11 mouse cellular contexts compared by ENCODE assay signal in the genomic region with DNA sequence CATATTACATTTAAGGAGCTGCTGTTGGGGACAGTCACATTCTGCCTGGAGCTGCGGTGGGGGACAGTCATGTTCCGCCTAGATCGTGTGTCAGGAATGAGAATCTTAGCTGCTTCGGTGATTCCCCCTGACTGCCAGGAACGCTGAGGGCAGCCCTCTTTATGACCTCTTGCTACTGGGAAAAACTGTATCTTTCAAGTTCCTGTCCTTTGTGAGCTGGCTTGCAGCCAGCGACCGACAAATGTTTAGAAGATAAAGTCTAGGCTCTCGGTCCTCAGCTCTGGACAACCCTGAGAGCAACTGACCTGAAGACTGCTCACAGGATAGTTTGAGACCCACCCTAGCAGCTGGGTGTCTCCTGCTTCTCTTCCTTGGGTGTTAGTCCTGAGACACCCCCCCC. TPM values are rescaled to one million over a fixed set of nuclear protein-coding genes. Genes with fewer than 3 reads are reported as not detected.
DNase-seq lines count a peak whose midpoint lies in the region; ATAC-seq lines count a peak whose summit lies in the region.
"Had no signal": no experiment of that assay in that cellular context is flagged by ENCODE, and none has a peak within 500 bp of the region (broad histone marks: within the 10 kb centered on the region; RNA-seq: fewer than 3 reads in every experiment).

No protein-coding gene starts in this region.

- no peaks in the 10 kb centered on the region for H3K27me3 ChIP-seq in heart, embryonic 14.5 days (ENCODE audit: control insufficient read depth, insufficient read depth, low read length)
- H3K27me3 ChIP-seq in neural tube, embryonic 11.5 days (ENCODE audit: control insufficient read depth, insufficient read depth, low read length): no peaks in the 10 kb centered on the region
- H3K27me3 ChIP-seq in neural tube, embryonic 15.5 days (replicated peaks): no peaks in the 10 kb centered on the region
- H3K27me3 ChIP-seq: midbrain, embryonic 13.5 days had no signal

- no peaks in the 10 kb centered on the region for H3K9me3 ChIP-seq in heart, embryonic 14.5 days (ENCODE audit: control insufficient read depth, low read length)
- 0 out of 2 replicates have a peak, but pooled peaks cover 2% of the 10 kb centered on the region for H3K9me3 ChIP-seq in neural tube, embryonic 11.5 days (ENCODE audit: control insufficient read depth, low read length)
- no peaks in the 10 kb centered on the region for H3K9me3 ChIP-seq in neural tube, embryonic 15.5 days (replicated peaks)
- H3K9me3 ChIP-seq: midbrain, embryonic 13.5 days had no signal

- DNase-seq in heart, postnatal 14 days: no peak
- DNase-seq in neural tube, embryonic 11.5 days (ENCODE audit: low spot score): peak; percentile 16
- peak; percentile 58 to 71 for DNase-seq in spleen, postnatal 4 days (ENCODE audit: low spot score in 2 of 2)
- DNase-seq in left cerebral cortex, postnatal 25 days (ENCODE audit: low spot score in 2 of 2): no peak
- no peak for DNase-seq in cerebellum, adult 9-10 months
- DNase-seq: heart, adult 2 months; thymus, adult 18-20 months had no signal

- H3K36me3 ChIP-seq in heart, embryonic 14.5 days (ENCODE audit: control insufficient read depth, insufficient read depth, low read length): no peaks in the 10 kb centered on the region
- H3K36me3 ChIP-seq in neural tube, embryonic 11.5 days (ENCODE audit: control insufficient read depth, insufficient read depth, low read length): no peaks in the 10 kb centered on the region
- H3K36me3 ChIP-seq in neural tube, embryonic 15.5 days: no peaks in the 10 kb centered on the region
- H3K36me3 ChIP-seq: midbrain, embryonic 13.5 days had no signal

- peak overlapping the region; percentile 30 for H3K4me2 ChIP-seq in heart, embryonic 14.5 days (ENCODE audit: low read length)
- no peak overlapping the region for H3K4me2 ChIP-seq in neural tube, embryonic 11.5 days (ENCODE audit: low read depth)
- H3K4me2 ChIP-seq in neural tube, embryonic 15.5 days: no peak overlapping the region
- H3K4me2 ChIP-seq: midbrain, embryonic 13.5 days had no signal

- no peak for ATAC-seq in heart, embryonic 14.5 days (ENCODE audit: insufficient number of reproducible peaks, insufficient read depth, low FRiP score, low read depth)
- no peak for ATAC-seq in neural tube, embryonic 11.5 days (ENCODE audit: insufficient read depth, low FRiP score, low TSS enrichment)
- ATAC-seq in neural tube, embryonic 15.5 days (ENCODE audit: low FRiP score): no peak
- peak; percentile 75 for ATAC-seq in erythroid progenitor cell, adult 5-6 weeks (replicated peaks; ENCODE audit: low FRiP score, poor library complexity, severe bottlenecking)
- ATAC-seq: midbrain, embryonic 13.5 days had no signal

- peaks cover 5 to 8% of the 10 kb centered on the region in 2 experiments; a peak in 2 of 4 replicates for H3K4me1 ChIP-seq in heart, embryonic 14.5 days (ENCODE audit: control insufficient read depth in 2 of 2, insufficient read depth in 2 of 2, low read length in 2 of 2)
- H3K4me1 ChIP-seq in neural tube, embryonic 11.5 days (ENCODE audit: control insufficient read depth, insufficient read depth, low read length): no peaks in the 10 kb centered on the region
- no peaks in the 10 kb centered on the region for H3K4me1 ChIP-seq in neural tube, embryonic 15.5 days
- H3K4me1 ChIP-seq: midbrain, embryonic 13.5 days had no signal

- no peak overlapping the region for H3K9ac ChIP-seq in heart, embryonic 14.5 days (ENCODE audit: low read length)
- H3K9ac ChIP-seq in neural tube, embryonic 11.5 days (ENCODE audit: low read length): no peak overlapping the region
- H3K9ac ChIP-seq in neural tube, embryonic 15.5 days (replicated peaks): no peak overlapping the region
- H3K9ac ChIP-seq: midbrain, embryonic 13.5 days had no signal

- WGBS in heart, embryonic 14.5 days: 2% methylated on average over 8 of the region's 8 CpGs
- WGBS in neural tube, embryonic 11.5 days: 37% methylated on average over 8 of the region's 8 CpGs
- WGBS in neural tube, embryonic 15.5 days: 43% methylated on average over 8 of the region's 8 CpGs

- H3K27ac ChIP-seq in heart, embryonic 14.5 days (replicated peaks in 1 of 2; ENCODE audit: control insufficient read depth in 1 of 2, insufficient read depth in 1 of 2, low read depth in 2 of 2, low read length in 2 of 2): no peak overlapping the region
- no peak overlapping the region for H3K27ac ChIP-seq in neural tube, embryonic 11.5 days (ENCODE audit: low read depth, low read length)
- no peak overlapping the region for H3K27ac ChIP-seq in neural tube, embryonic 15.5 days (replicated peaks)
- H3K27ac ChIP-seq: heart, adult 2 months; midbrain, embryonic 13.5 days had no signal

- H3K4me3 ChIP-seq in heart, embryonic 14.5 days (ENCODE audit: control insufficient read depth in 1 of 2, insufficient read depth in 1 of 2, low read depth in 1 of 2, low read length in 2 of 2): no peak overlapping the region
- no peak overlapping the region for H3K4me3 ChIP-seq in neural tube, embryonic 11.5 days (ENCODE audit: low read depth, low read length)
- H3K4me3 ChIP-seq in neural tube, embryonic 15.5 days (replicated peaks): no peak overlapping the region
- H3K4me3 ChIP-seq: heart, adult 2 months; midbrain, embryonic 13.5 days had no signal

- intact Hi-C loops in heart, postnatal 14 days (cut with DNase I): no loop called here
- intact Hi-C loops in left cerebral cortex, postnatal 25 days (cut with DNase I): no loop called here

RNA-seq across cellular contexts. Expression of a gene that starts 5.6 kb away (rescaled TPM):
- not detected in 2 replicates for polyA plus RNA-seq in heart, embryonic 14.5 days (2014; fragmentation: Nextera tagmentation; extraction: Ambion mirVana)
- total RNA-seq in heart, postnatal 14 days (2021): not detected
- polyA plus RNA-seq in neural tube, embryonic 11.5 days (2014; fragmentation: Nextera tagmentation; extraction: Ambion mirVana): not detected in 2 replicates
- polyA plus RNA-seq in neural tube, embryonic 15.5 days (2015; fragmentation: Nextera tagmentation; extraction: Ambion mirVana): not detected in 2 replicates
- not detected in 2 replicates for total RNA-seq in erythroid progenitor cell, adult 5-6 weeks (2015; ENCODE audit: low replicate concordance)
- total RNA-seq in erythroid progenitor cell, adult 5-6 weeks (2017; ENCODE audit: low replicate concordance): 2.5 TPM in 1 of 2 replicates, not detected in the other
- not detected for total RNA-seq in left cerebral cortex, postnatal 25 days (2021)
- total RNA-seq: heart, adult 2 months had no signal
- polyA plus RNA-seq: heart, adult 2 months; midbrain, embryonic 13.5 days had no signal

RNA-seq across cellular contexts. Expression of a gene that starts 37.3 kb away (rescaled TPM):
- polyA plus RNA-seq in heart, embryonic 14.5 days (2014; fragmentation: Nextera tagmentation; extraction: Ambion mirVana): not detected in 2 replicates
- total RNA-seq in heart, postnatal 14 days (2021): not detected
- polyA plus RNA-seq in neural tube, embryonic 11.5 days (2014; fragmentation: Nextera tagmentation; extraction: Ambion mirVana): not detected in 2 replicates
- polyA plus RNA-seq in neural tube, embryonic 15.5 days (2015; fragmentation: Nextera tagmentation; extraction: Ambion mirVana): not detected in 2 replicates
- total RNA-seq in erythroid progenitor cell, adult 5-6 weeks (2015; ENCODE audit: low replicate concordance): not detected in 2 replicates
- not detected in 2 replicates for total RNA-seq in erythroid progenitor cell, adult 5-6 weeks (2017; ENCODE audit: low replicate concordance)
- total RNA-seq in left cerebral cortex, postnatal 25 days (2021): not detected
- total RNA-seq: heart, adult 2 months had no signal
- polyA plus RNA-seq: heart, adult 2 months; midbrain, embryonic 13.5 days had no signal

Comparison
In these comparisons a context has a peak if more than half of its experiments do, and no peak if none do; other contexts are left out.
1. DNase-seq: peak in neural tube, embryonic 11.5 days (single experiment) and spleen, postnatal 4 days (2 of 2); none in heart, postnatal 14 days (0 of 2), left cerebral cortex, postnatal 25 days (0 of 2) and cerebellum, adult 9-10 months (single experiment).